ENCODE assay signal across 17 mouse cellular contexts in the genomic region with DNA sequence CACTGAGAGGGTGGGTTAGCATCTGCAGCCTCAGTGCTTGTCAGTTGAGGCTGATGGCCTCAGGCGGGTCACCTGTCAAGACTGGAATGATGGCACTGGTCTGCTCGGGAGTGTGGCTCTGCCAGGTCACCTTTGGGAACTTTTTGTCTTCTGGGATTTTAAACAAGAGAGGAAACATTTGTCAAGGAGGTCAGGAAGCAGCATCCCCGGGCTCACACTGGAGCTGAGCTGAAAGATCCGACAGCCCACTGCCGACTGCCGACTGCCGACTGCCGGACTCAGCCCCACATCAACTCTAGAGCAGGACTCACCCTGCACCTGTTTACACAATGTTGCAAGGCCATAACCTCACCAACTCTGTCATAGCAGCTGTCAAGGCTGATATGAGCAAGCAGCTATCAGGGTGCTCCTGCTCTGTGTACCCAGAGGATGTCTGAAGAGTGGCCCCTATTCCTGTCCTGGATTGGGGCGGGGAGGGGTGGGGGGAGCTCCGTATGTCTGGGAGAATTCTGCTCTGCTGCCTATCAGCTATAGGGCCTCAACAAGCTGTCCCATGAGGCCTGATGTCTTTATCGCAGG. TPM values are rescaled to one million over a fixed set of nuclear protein-coding genes. Genes with fewer than 3 reads are reported as not detected.
A peak's percentile ranks its signal among the peaks of the same experiment; 100 is the strongest.
DNase-seq lines count a peak whose midpoint lies in the region; ATAC-seq and TF ChIP-seq lines count a peak whose summit lies in the region.
"Had no signal": no experiment of that assay in that cellular context is flagged by ENCODE, and none has a peak within 500 bp of the region (broad histone marks: within the 10 kb centered on the region; RNA-seq: fewer than 3 reads in every experiment).

No protein-coding gene starts in this region.

- H3K36me3 ChIP-seq in heart, embryonic 11.5 days (ENCODE audit: control insufficient read depth, insufficient read depth, low read length): no peaks in the 10 kb centered on the region
- H3K36me3 ChIP-seq in lung, embryonic 14.5 days (ENCODE audit: insufficient read depth): no peaks in the 10 kb centered on the region
- H3K36me3 ChIP-seq in stomach, postnatal 0 days (ENCODE audit: control insufficient read depth, insufficient read depth, low read length): no peaks in the 10 kb centered on the region

- peak overlapping the region; percentile 90 for H3K27ac ChIP-seq in heart, embryonic 11.5 days (ENCODE audit: low read depth, low read length)
- H3K27ac ChIP-seq in lung, embryonic 14.5 days (ENCODE audit: low read depth): no peak overlapping the region; the same call in 1 of the 2 replicates
- H3K27ac ChIP-seq in stomach, postnatal 0 days (replicated peaks): peak overlapping the region; percentile 24; the same call in 1 of the 2 replicates
- H3K27ac ChIP-seq: macrophage had no signal

- no peaks in the 10 kb centered on the region for H3K9me3 ChIP-seq in heart, embryonic 11.5 days (replicated peaks; ENCODE audit: control insufficient read depth, low read length)
- H3K9me3 ChIP-seq in lung, embryonic 14.5 days (ENCODE audit: low read depth, low read length): no peaks in the 10 kb centered on the region
- no peaks in the 10 kb centered on the region for H3K9me3 ChIP-seq in stomach, postnatal 0 days (ENCODE audit: control insufficient read depth, low read length)

- no peak for TF ChIP-seq EP300 in stomach, postnatal 0 days (optimal IDR thresholded peaks at IDR 0.05)

- peak overlapping the region; percentile 62; the same call in 1 of the 2 replicates for H3K9ac ChIP-seq in heart, embryonic 11.5 days (ENCODE audit: low read depth, low read length)
- H3K9ac ChIP-seq in lung, embryonic 14.5 days: no peak overlapping the region
- H3K9ac ChIP-seq in stomach, postnatal 0 days (ENCODE audit: low read length): no peak overlapping the region

- WGBS in heart, embryonic 11.5 days (ENCODE audit: insufficient replicate concordance): 18% methylated on average over 11 of the region's 11 CpGs
- 21% methylated on average over 11 of the region's 11 CpGs for WGBS in lung, embryonic 14.5 days
- WGBS in stomach, postnatal 0 days: 27% methylated on average over 11 of the region's 11 CpGs

- H3K4me2 ChIP-seq in heart, embryonic 11.5 days: peak overlapping the region; percentile 45
- H3K4me2 ChIP-seq in lung, embryonic 14.5 days: no peak overlapping the region
- no peak overlapping the region for H3K4me2 ChIP-seq in stomach, postnatal 0 days (replicated peaks; ENCODE audit: low read depth)

- no peaks in the 10 kb centered on the region for H3K27me3 ChIP-seq in heart, embryonic 11.5 days (ENCODE audit: control insufficient read depth, insufficient read depth, low read length)
- no peaks in the 10 kb centered on the region for H3K27me3 ChIP-seq in lung, embryonic 14.5 days (ENCODE audit: insufficient read depth, low read length)
- no peaks in the 10 kb centered on the region for H3K27me3 ChIP-seq in stomach, postnatal 0 days (ENCODE audit: control insufficient read depth, insufficient read depth, low read length)

- DNase-seq in heart, postnatal 4 days: no peak
- no peak for DNase-seq in lung, embryonic 14.5 days
- no peak for DNase-seq in lung, postnatal 14 days
- peak; percentile 21 for DNase-seq in liver
- no peak for DNase-seq in stomach, postnatal 0 days (ENCODE audit: low spot score)
- no peak for DNase-seq in thymus, postnatal 4 days
- DNase-seq in c-Kit-positive CD71-positive TER-119-positive erythroid progenitor cells, embryonic 14.5 days (ENCODE audit: low spot score): no peak
- DNase-seq: B cell, adult 2 months; cerebellum, adult 9-10 months; embryo, embryonic 11 days; layer of hippocampus, adult 9-11 months; retina, postnatal 1 day; spleen, adult 18-20 months; thymus, adult 18-20 months had no signal

- no peak overlapping the region for H3K4me3 ChIP-seq in heart, embryonic 11.5 days (ENCODE audit: low read depth, low read length)
- no peak overlapping the region for H3K4me3 ChIP-seq in lung, embryonic 14.5 days (ENCODE audit: low read depth, low read length)
- H3K4me3 ChIP-seq in stomach, postnatal 0 days (ENCODE audit: low read depth, low read length): no peak overlapping the region

- no peak for TF ChIP-seq CTCF in lung, embryonic 14.5 days (IDR thresholded peaks at IDR 0.05; ENCODE audit: low read depth)
- no peak for TF ChIP-seq CTCF in stomach, postnatal 0 days (IDR thresholded peaks at IDR 0.05; ENCODE audit: low read depth)

- peak; percentile 83 for ATAC-seq in heart, embryonic 11.5 days (replicated peaks; ENCODE audit: insufficient number of reproducible peaks, low FRiP score, low TSS enrichment)
- peak; percentile 24; the same call in 1 of the 2 replicates for ATAC-seq in lung, embryonic 14.5 days (ENCODE audit: insufficient read depth)
- ATAC-seq in stomach, postnatal 0 days (ENCODE audit: low FRiP score, low TSS enrichment): peak; percentile 48; the same call in 1 of the 2 replicates
- ATAC-seq: midbrain, embryonic 16.5 days had no signal

- H3K4me1 ChIP-seq in heart, embryonic 11.5 days (ENCODE audit: control insufficient read depth, insufficient read depth, low read length): peaks cover 38% of the 10 kb centered on the region
- no peaks in the 10 kb centered on the region for H3K4me1 ChIP-seq in lung, embryonic 14.5 days (ENCODE audit: insufficient read depth)
- no peaks in the 10 kb centered on the region for H3K4me1 ChIP-seq in stomach, postnatal 0 days (replicated peaks; ENCODE audit: control insufficient read depth, insufficient read depth)

RNA-seq across cellular contexts. Expression of a gene that starts 33.9 kb away (rescaled TPM):
- 115 and 138 TPM in 2 replicates for polyA plus RNA-seq in heart, embryonic 11.5 days (2014; fragmentation: Nextera tagmentation; extraction: Ambion mirVana)
- 100 to 1,000 TPM; 214 to 233 TPM for total RNA-seq in heart, postnatal 4 days (2021)
- 47.1 and 49.4 TPM in 2 replicates for polyA plus RNA-seq in lung, embryonic 14.5 days (2014; fragmentation: Nextera tagmentation; extraction: Ambion mirVana)
- 69.4 and 79.0 TPM in 2 replicates for polyA plus RNA-seq in stomach, postnatal 0 days (2015; fragmentation: Nextera tagmentation; extraction: Ambion mirVana)

Comparison
In these comparisons a context has a peak if more than half of its experiments do, and no peak if none do; other contexts are left out.
1. ATAC-seq: peak in every context shown above with its lines; median percentile 83 in heart, embryonic 11.5 days; 48 in stomach, postnatal 0 days; 24 in lung, embryonic 14.5 days.